Mouse (Mus musculus) small intestine, adult 2 months (tissue): ENCODE measurements around the gene Klhl36.

Experiments
- CTCF ChIP-seq: fragments of 200-500 bp; IDR thresholded peaks from 2 replicates; pipeline ENCODE4 v1.5.1; 2012; ENCODE audit warnings: low read depth, mild to moderate bottlenecking, control low read depth, inconsistent platforms, low read length, moderate library complexity, mixed read lengths; ENCODE audit not compliant: insufficient replicate concordance, insufficient read length; ENCODE audit errors: extremely low read depth
- POLR2A ChIP-seq: fragments of 200-500 bp; IDR thresholded peaks from 2 replicates; pipeline ENCODE4 v1.6.1; 2012; ENCODE audit warnings: low read depth, mild to moderate bottlenecking, control low read depth, inconsistent platforms, low read length, moderate library complexity

DNA sequence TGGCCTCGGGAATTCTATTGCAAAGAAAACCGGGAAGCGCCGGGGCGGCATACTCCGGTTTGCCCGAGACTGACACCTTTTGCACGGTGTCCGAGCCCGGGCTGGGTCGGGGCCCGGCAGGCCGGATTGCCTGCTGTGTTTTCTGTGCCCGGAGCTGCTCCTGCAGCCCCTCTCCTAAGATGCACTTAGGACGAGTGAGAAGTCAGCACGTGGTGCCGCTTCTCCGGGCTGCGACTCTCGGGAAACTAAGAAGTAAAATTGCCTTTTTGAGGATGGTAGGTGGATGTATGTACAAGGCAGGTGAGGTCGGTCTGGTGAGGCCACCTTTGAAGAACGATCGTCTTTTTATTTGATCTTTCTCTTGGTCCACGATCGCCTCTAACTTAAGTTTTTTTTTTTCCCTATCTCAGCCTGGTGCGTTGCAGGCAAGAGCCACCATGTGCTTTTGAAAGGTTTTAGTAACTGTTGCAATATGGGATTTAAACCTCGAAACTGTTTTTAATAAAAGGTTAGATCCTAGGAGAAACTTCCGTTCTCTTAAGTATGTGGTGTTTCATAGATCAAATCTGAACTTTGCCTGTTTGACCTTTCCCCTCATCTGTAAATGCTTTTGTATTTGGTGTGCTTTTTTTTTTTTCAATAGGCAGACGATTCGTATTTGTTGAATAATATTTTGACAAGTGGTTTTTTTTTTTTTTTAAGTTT, 49.3 kb downstream of the Klhl36 start:
- TF ChIP-seq CTCF (no peak), POLR2A (no peak)
